Mouse (Mus musculus) intestine, postnatal 0 days (tissue): ENCODE measurements at regions not wholly inside any gene's neighbourhood (a gene's known extent, or its start where the extent isn't known, plus 50 kb on each side); places are given as distances from the start of the nearest gene placed in this dataset.

Source experiments
- ATAC-seq: fragments of 200-750 bp; cut with Nextera tagmentation; 2 replicates; pipeline ENCODE4 v1.8.0; 2017; ENCODE audit warnings: mild to moderate bottlenecking, moderate TSS enrichment, moderate library complexity
- H3K27ac ChIP-seq: fragments of 300-500 bp; sonication (generic); 2 replicates; pipeline ENCODE4 v1.5.1; 2014; ENCODE audit warnings: mild to moderate bottlenecking, low read depth, low read length, moderate library complexity
- H3K27me3 ChIP-seq: fragments of 300-500 bp; sonication (generic); replicated peaks from 2 replicates; pipeline ENCODE4 v1.6.1; 2014; ENCODE audit warnings: low read length, mixed read lengths; ENCODE audit not compliant: control insufficient read depth, insufficient read depth
- H3K36me3 ChIP-seq: fragments of 300-500 bp; sonication (generic); 2 replicates; pipeline ENCODE4 v1.6.1; 2014; ENCODE audit warnings: mild to moderate bottlenecking, moderate library complexity; ENCODE audit not compliant: control insufficient read depth, insufficient read depth
- H3K4me1 ChIP-seq: fragments of 300-500 bp; sonication (generic); replicated peaks from 2 replicates; pipeline ENCODE4 v1.6.1; 2014; ENCODE audit warnings: antibody characterized with exemption, low read length, mixed read lengths; ENCODE audit not compliant: control insufficient read depth, insufficient read depth
- H3K4me2 ChIP-seq: fragments of 300-500 bp; sonication (generic); replicated peaks from 2 replicates; pipeline ENCODE4 v1.6.1; 2014; ENCODE audit warnings: low read depth, mild to moderate bottlenecking, moderate library complexity
- H3K4me3 ChIP-seq: fragments of 300-500 bp; sonication (generic); 2 replicates; pipeline ENCODE4 v1.5.1; 2014; ENCODE audit warnings: low read depth, low read length
- H3K9ac ChIP-seq: fragments of 300-500 bp; sonication (generic); 2 replicates; pipeline ENCODE4 v1.6.1; 2014; ENCODE audit warnings: mild to moderate bottlenecking, low read depth, low read length
- H3K9me3 ChIP-seq: fragments of 300-500 bp; sonication (generic); 2 replicates; pipeline ENCODE4 v1.6.1; 2016; ENCODE audit warnings: mixed run types; ENCODE audit not compliant: control insufficient read depth
- CTCF ChIP-seq: sonication (generic); IDR thresholded peaks from 2 replicates; pipeline ENCODE4 v1.5.1; 2016; ENCODE audit warnings: low read depth, mild to moderate bottlenecking, control low read depth, antibody characterized with exemption, moderate library complexity
- WGBS: fragments of 180-500 bp; shearing (Covaris S2); extraction: QIAGEN DNeasy Blood & Tissue Kit; methylation state at CpG from one replicate; pipeline ENCODE4 v1.1.7; 2014; 5-methylcytosine and 5-hydroxymethylcytosine counted together

GRCm38 (mm10) chr7:82921722-82922121 is 54.6 kb downstream of the Mex3b start:
- ATAC-seq: no peak
- no peaks in the 10 kb centered on the region for H3K9me3 ChIP-seq
- no peaks in the 10 kb centered on the region for H3K36me3 ChIP-seq
- WGBS: 60% methylated on average over 5 of the region's 5 CpGs
- H3K4me3 ChIP-seq: no peak overlapping the region
- H3K27me3 ChIP-seq: no peaks in the 10 kb centered on the region
- no peak overlapping the region for H3K9ac ChIP-seq
- H3K4me2 ChIP-seq: no peak overlapping the region
- TF ChIP-seq CTCF: no peak
- no peaks in the 10 kb centered on the region for H3K4me1 ChIP-seq
- no peak overlapping the region for H3K27ac ChIP-seq

- ATAC-seq: no peak
- Histone ChIP-seq H3K9me3 (no peaks in the 10 kb centered on the region), H3K9ac (no peak overlapping the region), H3K4me3 (no peak overlapping the region), H3K4me1 (no peaks in the 10 kb centered on the region), H3K36me3 (no peaks in the 10 kb centered on the region), H3K27me3 (no peaks in the 10 kb centered on the region), H3K4me2 (no peak overlapping the region), H3K27ac (no peak overlapping the region)
- WGBS: 71% methylated on average over 11 of the region's 11 CpGs
- no peak for TF ChIP-seq CTCF
Measured at GRCm38 (mm10) chr7:82923220-82924071, 56.3 kb downstream of the Mex3b start.

- Histone ChIP-seq H3K4me3 (no peak overlapping the region), H3K9me3 (no peaks in the 10 kb centered on the region), H3K27me3 (no peaks in the 10 kb centered on the region), H3K27ac (no peak overlapping the region), H3K4me1 (no peaks in the 10 kb centered on the region), H3K36me3 (no peaks in the 10 kb centered on the region), H3K4me2 (no peak overlapping the region), H3K9ac (no peak overlapping the region)
- no peak for TF ChIP-seq CTCF
- WGBS: 53% methylated on average over 3 of the region's 3 CpGs
- ATAC-seq: no peak
Measured at GRCm38 (mm10) chr7:82924092-82924491, 57.0 kb downstream of the Mex3b start.

GRCm38 (mm10) chr7:82938311-82938710 is 71.2 kb downstream of the Mex3b start:
- H3K36me3 ChIP-seq: no peaks in the 10 kb centered on the region
- H3K9ac ChIP-seq: no peak overlapping the region
- no peaks in the 10 kb centered on the region for H3K9me3 ChIP-seq
- no peak overlapping the region for H3K4me3 ChIP-seq
- no peaks in the 10 kb centered on the region for H3K27me3 ChIP-seq
- no peak for TF ChIP-seq CTCF
- ATAC-seq: no peak
- H3K4me2 ChIP-seq: no peak overlapping the region
- WGBS: 55% methylated on average over 3 of the region's 3 CpGs
- H3K27ac ChIP-seq: no peak overlapping the region
- no peaks in the 10 kb centered on the region for H3K4me1 ChIP-seq

- no peaks in the 10 kb centered on the region for H3K36me3 ChIP-seq
- WGBS: 92% methylated on average over 11 of the region's 11 CpGs
- H3K4me2 ChIP-seq: no peak overlapping the region
- no peak overlapping the region for H3K27ac ChIP-seq
- H3K27me3 ChIP-seq: no peaks in the 10 kb centered on the region
- H3K9me3 ChIP-seq: no peaks in the 10 kb centered on the region
- TF ChIP-seq CTCF: no peak
- H3K9ac ChIP-seq: no peak overlapping the region
- H3K4me1 ChIP-seq: no peaks in the 10 kb centered on the region
- H3K4me3 ChIP-seq: no peak overlapping the region
- no peak for ATAC-seq
Measured at GRCm38 (mm10) chr7:82939536-82939935, 72.4 kb downstream of the Mex3b start.

GRCm38 (mm10) chr7:82943376-82943775 is 76.2 kb downstream of the Mex3b start:
- TF ChIP-seq CTCF: no peak
- no peak overlapping the region for H3K27ac ChIP-seq

GRCm38 (mm10) chr7:82943797-82944196 is 76.7 kb downstream of the Mex3b start:
- Histone ChIP-seq H3K27ac (no peak overlapping the region), H3K27me3 (no peaks in the 10 kb centered on the region), H3K36me3 (no peaks in the 10 kb centered on the region), H3K4me3 (no peak overlapping the region), H3K4me1 (no peaks in the 10 kb centered on the region), H3K9ac (no peak overlapping the region), H3K9me3 (no peaks in the 10 kb centered on the region), H3K4me2 (no peak overlapping the region)
- no peak for TF ChIP-seq CTCF
- no peak for ATAC-seq
- 90% methylated on average over 1 of the region's 1 CpGs for WGBS

More at GRCm38 (mm10) chr7:82943376-82943775, 76.2 kb downstream of the Mex3b start:
- no peak for ATAC-seq
- 71% methylated on average over 9 of the region's 9 CpGs for WGBS
- H3K9ac ChIP-seq: no peak overlapping the region
- H3K4me2 ChIP-seq: no peak overlapping the region
- H3K36me3 ChIP-seq: no peaks in the 10 kb centered on the region
- H3K9me3 ChIP-seq: no peaks in the 10 kb centered on the region
- H3K27me3 ChIP-seq: no peaks in the 10 kb centered on the region
- H3K4me1 ChIP-seq: no peaks in the 10 kb centered on the region
- H3K4me3 ChIP-seq: no peak overlapping the region
